Mouse (Mus musculus) small intestine, adult 2 months (tissue): ENCODE measurements at regions not wholly inside any gene's neighbourhood (a gene's known extent, or its start where the extent isn't known, plus 50 kb on each side); places are given as distances from the start of the nearest gene placed in this dataset.

Source experiments
- CTCF ChIP-seq: fragments of 200-500 bp; IDR thresholded peaks from 2 replicates; pipeline ENCODE4 v1.5.1; 2012; ENCODE audit warnings: low read depth, mild to moderate bottlenecking, control low read depth, inconsistent platforms, low read length, moderate library complexity, mixed read lengths; ENCODE audit not compliant: insufficient replicate concordance, insufficient read length; ENCODE audit errors: extremely low read depth
- POLR2A ChIP-seq: fragments of 200-500 bp; IDR thresholded peaks from 2 replicates; pipeline ENCODE4 v1.6.1; 2012; ENCODE audit warnings: low read depth, mild to moderate bottlenecking, control low read depth, inconsistent platforms, low read length, moderate library complexity

- TF ChIP-seq CTCF (no peak), POLR2A (no peak)
These were observed 1042.6 kb downstream of the 5730522E02Rik start for GRCm38 (mm10) chr11:25167939-25168338.
